Mouse (Mus musculus): ENCODE data around the gene Usp48.

Gene Usp48

GRCm38 (mm10) chr4:137661078-137661450 lies 67.5 kb downstream of the Usp48 start:
- DNase-seq (ENCODE audit: low read depth, low spot score), result no peak

- no peak for DNase-seq (ENCODE audit: low read depth, low spot score)
Measured at GRCm38 (mm10) chr4:137661547-137661946, 68.0 kb downstream of the Usp48 start.

GRCm38 (mm10) chr4:137663491-137663890 lies 69.9 kb downstream of the Usp48 start:
- no peak for DNase-seq (ENCODE audit: low read depth, low spot score)

GRCm38 (mm10) chr4:137664433-137664979 lies 71.0 kb downstream of the Usp48 start, which contains the start of gene Rap1gap:
TSS of gene Rap1gap (plus strand) at chr4:137664726.
- DNase-seq (ENCODE audit: low read depth, low spot score), result no peak

GRCm38 (mm10) chr4:137664980-137665675 lies 71.6 kb downstream of the Usp48 start:
- no peak for DNase-seq (ENCODE audit: low read depth, low spot score)

- DNase-seq (ENCODE audit: low read depth, low spot score), result no peak
Measured at GRCm38 (mm10) chr4:137665791-137666190, 72.2 kb downstream of the Usp48 start.

- no peak for DNase-seq (ENCODE audit: low read depth, low spot score)
Measured at GRCm38 (mm10) chr4:137666283-137666957, 72.9 kb downstream of the Usp48 start.

GRCm38 (mm10) chr4:137666958-137667345 lies 73.4 kb downstream of the Usp48 start:
- DNase-seq (ENCODE audit: low read depth, low spot score), result no peak

- DNase-seq (ENCODE audit: low read depth, low spot score), result no peak
Measured at GRCm38 (mm10) chr4:137667747-137668146, 74.2 kb downstream of the Usp48 start.

- no peak for DNase-seq (ENCODE audit: low read depth, low spot score)
Measured at GRCm38 (mm10) chr4:137671711-137672500, 78.4 kb downstream of the Usp48 start.

GRCm38 (mm10) chr4:137675566-137675965 lies 82.0 kb downstream of the Usp48 start:
- no peak for DNase-seq (ENCODE audit: low read depth, low spot score)

- no peak for DNase-seq (ENCODE audit: low read depth, low spot score)
Measured at GRCm38 (mm10) chr4:137676057-137676456, 82.5 kb downstream of the Usp48 start.

GRCm38 (mm10) chr4:137676700-137677484 lies 83.3 kb downstream of the Usp48 start:
- no peak for DNase-seq (ENCODE audit: low read depth, low spot score)

GRCm38 (mm10) chr4:137677906-137678305 lies 84.4 kb downstream of the Usp48 start:
- DNase-seq (ENCODE audit: low read depth, low spot score), result no peak

GRCm38 (mm10) chr4:137678568-137678967 lies 85.0 kb downstream of the Usp48 start:
- no peak for DNase-seq (ENCODE audit: low read depth, low spot score)

GRCm38 (mm10) chr4:137679979-137680550 lies 86.5 kb downstream of the Usp48 start:
- no peak for DNase-seq (ENCODE audit: low read depth, low spot score)

- DNase-seq (ENCODE audit: low read depth, low spot score), result no peak
Measured at GRCm38 (mm10) chr4:137680721-137681120, 87.2 kb downstream of the Usp48 start.

- DNase-seq (ENCODE audit: low read depth, low spot score), result no peak
Measured at GRCm38 (mm10) chr4:137681408-137682104, 88.0 kb downstream of the Usp48 start.

GRCm38 (mm10) chr4:137682961-137683453 lies 89.5 kb downstream of the Usp48 start:
- peak; percentile 13 for DNase-seq (ENCODE audit: low read depth, low spot score)

- DNase-seq (ENCODE audit: low read depth, low spot score), result no peak
Measured at GRCm38 (mm10) chr4:137684830-137685343, 91.3 kb downstream of the Usp48 start.
